Mouse (Mus musculus): ENCODE data around the gene Zfp423. TPM values are rescaled to one million over a fixed set of nuclear protein-coding genes. Genes with fewer than 3 reads are reported as not detected.

Gene Zfp423
- total RNA-seq, 2 experiments from 2014 or later: 6.1 to 6.7 TPM

GRCm38 (mm10) chr8:87822175-87822574, 137.2 kb downstream of the Zfp423 start:
- no peak for DNase-seq (ENCODE audit: low spot score)

GRCm38 (mm10) chr8:87821655-87822054, 137.7 kb downstream of the Zfp423 start:
- DNase-seq (ENCODE audit: low spot score): no peak
- intact Hi-C loops (cut with DNase I): no loop called here

More at GRCm38 (mm10) chr8:87822175-87822574, 137.2 kb downstream of the Zfp423 start:
- intact Hi-C loops (cut with DNase I): no loop called here

- DNase-seq (ENCODE audit: low spot score): no peak
- intact Hi-C loops (cut with DNase I): no loop called here
Observed at GRCm38 (mm10) chr8:87819263-87819662, 140.1 kb downstream of the Zfp423 start.

- DNase-seq (ENCODE audit: low spot score): no peak
- intact Hi-C loops (cut with DNase I): no loop called here
Observed at GRCm38 (mm10) chr8:87818506-87818905, 140.9 kb downstream of the Zfp423 start.

GRCm38 (mm10) chr8:87816141-87816540, 143.3 kb downstream of the Zfp423 start:
- intact Hi-C loops (cut with DNase I): no loop called here

GRCm38 (mm10) chr8:87812661-87813060, 146.7 kb downstream of the Zfp423 start:
- intact Hi-C loops (cut with DNase I): no loop called here
- DNase-seq (ENCODE audit: low spot score): no peak

More at GRCm38 (mm10) chr8:87816141-87816540, 143.3 kb downstream of the Zfp423 start:
- no peak for DNase-seq (ENCODE audit: low spot score)

GRCm38 (mm10) chr8:87812069-87812449, 147.3 kb downstream of the Zfp423 start:
- no peak for DNase-seq (ENCODE audit: low spot score)
- intact Hi-C loops (cut with DNase I): no loop called here

- DNase-seq (ENCODE audit: low spot score): peak; percentile 54
- intact Hi-C loops (cut with DNase I): no loop called here
Observed at GRCm38 (mm10) chr8:87811399-87812068, 147.9 kb downstream of the Zfp423 start.

- intact Hi-C loops (cut with DNase I): no loop called here
- no peak for DNase-seq (ENCODE audit: low spot score)
Observed at GRCm38 (mm10) chr8:87810771-87811170, 148.6 kb downstream of the Zfp423 start.

GRCm38 (mm10) chr8:87804327-87804900, 155.0 kb downstream of the Zfp423 start:
- DNase-seq (ENCODE audit: low spot score): peak; percentile 71
- intact Hi-C loops (cut with DNase I): loop anchor here (10.0 kb wide), 1 partner anchor 160 kb away; no protein-coding TSS in a partner anchor

GRCm38 (mm10) chr8:87803437-87803836, 156.0 kb downstream of the Zfp423 start:
- intact Hi-C loops (cut with DNase I): loop anchor here (10.0 kb wide), 1 partner anchor 161 kb away; no protein-coding TSS in a partner anchor
- no peak for DNase-seq (ENCODE audit: low spot score)

- intact Hi-C loops (cut with DNase I): loop anchor here (10.0 kb wide), 1 partner anchor 162 kb away; no protein-coding TSS in a partner anchor
- no peak for DNase-seq (ENCODE audit: low spot score)
Observed at GRCm38 (mm10) chr8:87802571-87802970, 156.8 kb downstream of the Zfp423 start.

GRCm38 (mm10) chr8:87800121-87800520, 159.3 kb downstream of the Zfp423 start:
- DNase-seq (ENCODE audit: low spot score): no peak
- intact Hi-C loops (cut with DNase I): loop anchor here (10.0 kb wide), 1 partner anchor 165 kb away; no protein-coding TSS in a partner anchor

- intact Hi-C loops (cut with DNase I): no loop called here
- no peak for DNase-seq (ENCODE audit: low spot score)
Observed at GRCm38 (mm10) chr8:87796234-87796633, 163.2 kb downstream of the Zfp423 start.

GRCm38 (mm10) chr8:87794639-87795038, 164.8 kb downstream of the Zfp423 start:
- no peak for DNase-seq (ENCODE audit: low spot score)

GRCm38 (mm10) chr8:87791103-87791502, 168.3 kb downstream of the Zfp423 start:
- intact Hi-C loops (cut with DNase I): loop anchor here (5.0 kb wide), 1 partner anchor 74 kb away; no protein-coding TSS in a partner anchor
- peak; percentile 36 for DNase-seq (ENCODE audit: low spot score)

More at GRCm38 (mm10) chr8:87794639-87795038, 164.8 kb downstream of the Zfp423 start:
- intact Hi-C loops (cut with DNase I): loop anchor here (5.0 kb wide), 1 partner anchor 77 kb away; no protein-coding TSS in a partner anchor

- intact Hi-C loops (cut with DNase I): no loop called here
- no peak for DNase-seq (ENCODE audit: low spot score)
Observed at GRCm38 (mm10) chr8:87784641-87785439, 174.6 kb downstream of the Zfp423 start.

GRCm38 (mm10) chr8:87784227-87784626, 175.2 kb downstream of the Zfp423 start:
- no peak for DNase-seq (ENCODE audit: low spot score)
- intact Hi-C loops (cut with DNase I): no loop called here

- intact Hi-C loops (cut with DNase I): no loop called here
- DNase-seq (ENCODE audit: low spot score): peak; percentile 21
Observed at GRCm38 (mm10) chr8:87783198-87783597, 176.2 kb downstream of the Zfp423 start.

- no peak for DNase-seq (ENCODE audit: low spot score)
- intact Hi-C loops (cut with DNase I): no loop called here
Observed at GRCm38 (mm10) chr8:87777586-87777985, 181.8 kb downstream of the Zfp423 start.

All from heart, postnatal 25 days (tissue).